Mouse (Mus musculus) layer of hippocampus, postnatal 10 days (tissue): ENCODE measurements around the gene Gm10382. TPM values are rescaled to one million over a fixed set of nuclear protein-coding genes. Genes with fewer than 3 reads are reported as not detected.
"Not testable (repeated sequence)": the region's sequence is repeated elsewhere in the genome, so short reads cannot be mapped to it uniquely, and the experiment has no call there.

Experiments used
- DNase-seq, 2 experiments: peaks; one replicate each; pipeline ENCODE4 v3.0.0; 2021; ENCODE audit warnings: low spot score in 2 of 2
- total RNA-seq, 2 experiments: library from RNA; stranded (reverse); gene quantifications; 2 replicates each; pipeline ENCODE4 v1.2.3; 2021

Gm10382 gene
- total RNA-seq, 2 experiments from 2014 or later, result 0.27 TPM; not detected in 1

GRCm38 (mm10) chr5:125368568-125368967 lies 20.6 kb upstream of the Gm10382 start:
- peak; percentile 62 to 77 for DNase-seq

- DNase-seq, result no peak
Observed at GRCm38 (mm10) chr5:125370950-125371693, 18.0 kb upstream of the Gm10382 start.

GRCm38 (mm10) chr5:125372027-125372426 lies 17.1 kb upstream of the Gm10382 start:
- DNase-seq, result no peak

GRCm38 (mm10) chr5:125375871-125376270 lies 13.3 kb upstream of the Gm10382 start:
- DNase-seq, result no peak

- no peak for DNase-seq
Observed at GRCm38 (mm10) chr5:125377214-125377613, 11.9 kb upstream of the Gm10382 start.

- DNase-seq, result no peak
Observed at GRCm38 (mm10) chr5:125378919-125379318, 10.2 kb upstream of the Gm10382 start.

- DNase-seq, result no peak
Observed at GRCm38 (mm10) chr5:125381954-125382672, 7.0 kb upstream of the Gm10382 start.

- peak; percentile 71 for DNase-seq
Observed at GRCm38 (mm10) chr5:125382673-125383558, 6.2 kb upstream of the Gm10382 start.

GRCm38 (mm10) chr5:125383637-125384420 lies 5.3 kb upstream of the Gm10382 start:
- DNase-seq, result no peak

GRCm38 (mm10) chr5:125384512-125385214 lies 4.5 kb upstream of the Gm10382 start:
- DNase-seq, result no peak

GRCm38 (mm10) chr5:125385215-125385940 lies 3.7 kb upstream of the Gm10382 start:
- DNase-seq, result no peak

GRCm38 (mm10) chr5:125387295-125387694 lies 1.8 kb upstream of the Gm10382 start:
- DNase-seq, result not testable (repeated sequence)

GRCm38 (mm10) chr5:125388358-125389092 lies 597 bp upstream of the Gm10382 start:
- DNase-seq, result no peak

- DNase-seq, result peak; percentile 89
Observed at GRCm38 (mm10) chr5:125389579-125390441, 688 bp downstream of the Gm10382 start, which contains the start of gene Ubc. Gene Ubc (minus strand): TSS chr5:125390202.

- DNase-seq, result no peak
Observed at GRCm38 (mm10) chr5:125390906-125391477, 1.9 kb downstream of the Gm10382 start.

- DNase-seq, result peak in 1 of 2 experiments; percentile 66
Observed at GRCm38 (mm10) chr5:125391609-125392008, 2.5 kb downstream of the Gm10382 start.

- not testable (repeated sequence) for DNase-seq
Observed at GRCm38 (mm10) chr5:125392176-125392575, 3.1 kb downstream of the Gm10382 start.
